Comparison of ENCODE assay signal across 28 mouse cellular contexts in genomic region chr3:125251124-125251523, GRCm38 (mm10).
"Had no signal": no experiment of that assay in that cellular context is flagged by ENCODE, and none has a peak within 500 bp of the region (broad histone marks: within the 10 kb centered on the region; RNA-seq: fewer than 3 reads in every experiment).

No protein-coding gene starts in this region.

- H3K4me3 ChIP-seq: heart, adult 2 months; heart, embryonic 13.5 days; heart, embryonic 15.5 days; hindbrain, embryonic 10.5 days; hindbrain, embryonic 12.5 days; intestine, embryonic 15.5 days; layer of hippocampus, adult 2 months; limb, embryonic 12.5 days; liver, embryonic 13.5 days had no signal

- H3K27ac ChIP-seq: heart, adult 2 months; heart, embryonic 13.5 days; heart, embryonic 15.5 days; hindbrain, embryonic 10.5 days; hindbrain, embryonic 12.5 days; hindbrain, embryonic 14.5 days; intestine, embryonic 15.5 days; layer of hippocampus, adult 2 months; limb, embryonic 12.5 days; liver, embryonic 13.5 days had no signal

- DNase-seq: gastrocnemius, postnatal 14 days; gastrocnemius, postnatal 36 days; heart, adult 11 months; heart, adult 2 months; heart, postnatal 14 days; heart, postnatal 36 days; kidney, adult 18-20 months; kidney, adult 8-10 months; kidney, postnatal 10 days; kidney, postnatal 25 days; kidney, postnatal 4 days; layer of hippocampus, postnatal 36 days; left cerebral cortex, postnatal 4 days; liver; liver, embryonic 13.5 days had no signal

- H3K9ac ChIP-seq: heart, embryonic 13.5 days; heart, embryonic 15.5 days; hindbrain, embryonic 12.5 days; hindbrain, embryonic 14.5 days; intestine, embryonic 15.5 days; limb, embryonic 12.5 days; liver, embryonic 13.5 days had no signal

- H3K36me3 ChIP-seq: heart, embryonic 13.5 days; heart, embryonic 15.5 days; hindbrain, embryonic 10.5 days; hindbrain, embryonic 12.5 days; intestine, embryonic 15.5 days; limb, embryonic 12.5 days; liver, embryonic 13.5 days had no signal

- H3K4me1 ChIP-seq: heart, embryonic 13.5 days; heart, embryonic 15.5 days; hindbrain, embryonic 10.5 days; hindbrain, embryonic 12.5 days; intestine, embryonic 15.5 days; limb, embryonic 12.5 days; liver, embryonic 13.5 days had no signal

- H3K9me3 ChIP-seq: heart, embryonic 13.5 days; heart, embryonic 15.5 days; hindbrain, embryonic 10.5 days; hindbrain, embryonic 12.5 days; intestine, embryonic 15.5 days; limb, embryonic 12.5 days; liver, embryonic 13.5 days had no signal

- H3K27me3 ChIP-seq: heart, embryonic 13.5 days; heart, embryonic 15.5 days; hindbrain, embryonic 12.5 days; intestine, embryonic 15.5 days; limb, embryonic 12.5 days; liver, embryonic 13.5 days had no signal

- ATAC-seq: hindbrain, embryonic 16.5 days; inflammation-experienced regulatory T-cells, adult 6 months; intestine, embryonic 15.5 days; intestine, postnatal 0 days had no signal

- H3K4me2 ChIP-seq: heart, embryonic 11.5 days; heart, embryonic 13.5 days; heart, embryonic 15.5 days; hindbrain, embryonic 12.5 days; hindbrain, embryonic 14.5 days; intestine, embryonic 15.5 days; limb, embryonic 12.5 days; liver, embryonic 11.5 days; liver, embryonic 13.5 days had no signal
